Mouse (Mus musculus) liver, embryonic 16.5 days (tissue): ENCODE results near the gene Armc6. TPM values are rescaled to one million over a fixed set of nuclear protein-coding genes. Genes with fewer than 3 reads are reported as not detected.

Experiments
- ATAC-seq: fragments of 200-750 bp; cut with Nextera tagmentation; 2 replicates; pipeline ENCODE4 v1.8.0; 2017; ENCODE audit warnings: low read depth, mild to moderate bottlenecking, moderate number of reproducible peaks, moderate library complexity
- H3K27ac ChIP-seq: fragments of 300-500 bp; sonication (generic); 2 replicates; pipeline ENCODE4 v1.5.1; 2014; ENCODE audit warnings: mild to moderate bottlenecking, low read length
- H3K27me3 ChIP-seq: fragments of 300-500 bp; sonication (generic); 2 replicates; pipeline ENCODE4 v1.6.1; 2014; ENCODE audit warnings: low read depth, low read length, mixed read lengths; ENCODE audit not compliant: control insufficient read depth, insufficient read depth
- H3K36me3 ChIP-seq: fragments of 300-500 bp; sonication (generic); 2 replicates; pipeline ENCODE4 v1.6.1; 2014; ENCODE audit warnings: mild to moderate bottlenecking; ENCODE audit not compliant: control insufficient read depth, insufficient read depth
- H3K4me1 ChIP-seq: fragments of 300-500 bp; sonication (generic); 2 replicates; pipeline ENCODE4 v1.6.1; 2014; ENCODE audit warnings: low read depth, low read length, mixed read lengths; ENCODE audit not compliant: control insufficient read depth
- H3K4me2 ChIP-seq: fragments of 300-500 bp; sonication (generic); 2 replicates; pipeline ENCODE4 v1.6.1; 2014; ENCODE audit warnings: low read depth, low read length, mixed read lengths
- H3K4me3 ChIP-seq: fragments of 300-500 bp; sonication (generic); 2 replicates; pipeline ENCODE4 v1.5.1; 2014; ENCODE audit warnings: low read depth, mild to moderate bottlenecking, low read length
- H3K9ac ChIP-seq: fragments of 300-500 bp; sonication (generic); 2 replicates; pipeline ENCODE4 v1.6.1; 2014; ENCODE audit warnings: low read depth, low read length
- H3K9me3 ChIP-seq: fragments of 300-500 bp; sonication (generic); replicated peaks from 2 replicates; pipeline ENCODE4 v1.6.1; 2016; ENCODE audit warnings: low read length; ENCODE audit not compliant: control insufficient read depth
- WGBS: fragments of 180-500 bp; shearing (Covaris S2); extraction: QIAGEN DNeasy Blood & Tissue Kit; methylation state at CpG from one replicate; pipeline ENCODE4 v1.1.7; 2014; ENCODE audit not compliant: insufficient replicate concordance; 5-methylcytosine and 5-hydroxymethylcytosine counted together
- polyA plus RNA-seq: library from polyadenylated mRNA; unstranded; fragments of >200 nt; fragmentation: Nextera tagmentation; extraction: Ambion mirVana; gene quantifications from 2 replicates; pipeline ENCODE4 v1.2.1, GENCODE M21; 2015

Armc6 gene
- polyA plus RNA-seq, 1 experiment from 2014 or later = 12.1 TPM

DNA sequence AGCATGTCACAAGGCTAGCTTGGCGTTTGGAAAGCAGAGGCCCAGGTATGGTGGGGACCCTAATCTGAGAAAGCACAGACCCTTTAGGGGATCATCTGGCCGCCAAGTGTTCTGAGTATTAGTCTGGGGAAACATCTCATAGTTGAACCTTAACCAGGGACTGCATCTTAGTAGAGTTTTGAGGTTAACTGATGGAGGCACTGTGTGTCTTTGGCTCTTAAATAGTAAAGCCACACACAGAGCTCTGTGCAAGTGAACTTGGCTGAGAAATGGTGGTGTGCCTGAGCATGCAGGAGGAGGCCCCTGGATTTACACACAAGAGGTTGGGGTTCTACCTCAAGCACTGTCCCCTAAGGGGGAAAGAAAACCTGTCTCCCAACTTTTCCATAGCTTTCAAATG is 56.0 kb downstream of the Armc6 start:
- no peaks in the 10 kb centered on the region for H3K27me3 ChIP-seq
- ATAC-seq = no peak
- WGBS = 75% methylated on average over 2 of the region's 2 CpGs
- H3K36me3 ChIP-seq = peaks cover 2% of the 10 kb centered on the region
- no peak overlapping the region for H3K4me3 ChIP-seq
- no peak overlapping the region for H3K9ac ChIP-seq
- H3K4me2 ChIP-seq = no peak overlapping the region
- H3K4me1 ChIP-seq = peaks cover 31% of the 10 kb centered on the region
- no peak overlapping the region for H3K27ac ChIP-seq
- H3K9me3 ChIP-seq = no peaks in the 10 kb centered on the region

DNA sequence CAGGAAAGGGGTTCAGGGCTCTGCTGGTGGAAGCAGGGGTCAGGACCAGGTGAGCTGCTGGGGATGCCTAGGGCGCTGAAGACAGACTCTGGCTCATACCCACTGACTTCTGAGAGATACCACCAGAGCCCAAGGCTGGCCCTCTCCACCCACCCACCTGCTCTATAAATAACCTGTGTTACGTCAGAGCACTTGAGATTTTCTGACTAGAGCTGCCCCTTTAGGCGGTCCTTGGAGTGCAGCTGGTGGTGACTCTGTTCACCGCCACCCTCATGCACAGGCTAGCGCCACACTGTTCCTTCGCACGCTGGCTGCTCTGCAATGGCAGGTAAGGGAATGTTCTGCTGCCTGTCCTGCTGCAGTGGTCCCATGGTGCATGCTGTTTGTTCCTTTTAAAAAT is 60.2 kb downstream of the Armc6 start:
- Histone ChIP-seq H3K36me3 (peaks cover 2% of the 10 kb centered on the region; the same call in 1 of the 2 replicates), H3K9me3 (no peaks in the 10 kb centered on the region), H3K27ac (no peak overlapping the region; the same call in 1 of the 2 replicates), H3K9ac (no peak overlapping the region), H3K4me3 (no peak overlapping the region), H3K4me1 (peaks cover 38% of the 10 kb centered on the region), H3K27me3 (no peaks in the 10 kb centered on the region), H3K4me2 (no peak overlapping the region; the same call in 1 of the 2 replicates)
- WGBS = 68% methylated on average over 7 of the region's 7 CpGs
- ATAC-seq = no peak

GRCm38 (mm10) chr8:70173320-70173719 is 60.9 kb downstream of the Armc6 start:
- 28% methylated on average over 5 of the region's 5 CpGs for WGBS
- peak; percentile 39; the same call in 1 of the 2 replicates for ATAC-seq
- H3K27ac ChIP-seq = no peak overlapping the region
- H3K9ac ChIP-seq = no peak overlapping the region
- H3K4me1 ChIP-seq = peaks cover 38% of the 10 kb centered on the region
- peak overlapping the region; percentile 59; the same call in 1 of the 2 replicates for H3K4me2 ChIP-seq
- no peaks in the 10 kb centered on the region for H3K9me3 ChIP-seq
- H3K36me3 ChIP-seq = peaks cover 2% of the 10 kb centered on the region; the same call in 1 of the 2 replicates
- H3K27me3 ChIP-seq = no peaks in the 10 kb centered on the region
- peak overlapping the region; percentile 63; the same call in 1 of the 2 replicates for H3K4me3 ChIP-seq

DNA sequence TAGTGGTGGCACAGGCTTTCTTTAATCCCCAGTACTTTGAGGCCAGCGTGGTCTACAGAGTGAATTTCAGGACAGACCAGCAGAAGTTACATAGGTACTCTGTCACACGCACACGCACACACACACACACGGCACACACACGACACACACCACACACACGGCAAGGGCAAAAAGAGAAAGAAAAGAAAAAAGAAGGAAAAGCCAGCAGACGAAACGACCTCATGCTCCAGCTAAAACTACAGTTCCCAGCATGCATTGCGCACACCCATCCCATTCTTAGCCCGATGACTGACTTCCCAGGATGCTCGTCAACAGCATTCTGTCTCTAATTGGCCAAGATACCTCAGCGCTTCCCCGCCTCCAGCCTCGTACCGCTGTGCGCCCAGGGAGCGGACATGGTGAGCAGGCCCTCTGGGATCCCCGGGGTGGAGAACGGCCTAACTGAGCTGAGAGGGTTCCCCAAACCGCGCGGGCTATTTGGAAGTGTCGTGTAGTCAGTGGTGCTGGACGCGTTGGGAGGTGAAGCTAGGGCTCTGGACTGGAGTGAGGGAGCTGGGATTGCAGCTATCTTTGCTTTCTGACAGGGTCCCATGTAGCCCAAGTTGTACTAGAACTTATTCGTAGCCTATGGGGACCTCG is 62.1 kb downstream of the Armc6 start, which contains the start of gene Tmem161a:
Gene Tmem161a (plus strand): TSS at position 314 of the 639 bp plus-strand sequence.
- peak within 1 kb of the TSS; percentile 55 for H3K27ac ChIP-seq
- no peaks in the 10 kb centered on the region for H3K27me3 ChIP-seq
- no peaks in the 10 kb centered on the region for H3K36me3 ChIP-seq
- peak within 1 kb of the TSS; percentile 59 for H3K4me2 ChIP-seq
- peak within 1 kb of the TSS; percentile 63 for H3K4me3 ChIP-seq
- peak within 1 kb of the TSS; percentile 67 for H3K9ac ChIP-seq
- 2% methylated on average over 27 of the region's 27 CpGs for WGBS
- peak; percentile 97 for ATAC-seq
- peaks cover 38% of the 10 kb centered on the region for H3K4me1 ChIP-seq
- H3K9me3 ChIP-seq = no peaks in the 10 kb centered on the region

DNA sequence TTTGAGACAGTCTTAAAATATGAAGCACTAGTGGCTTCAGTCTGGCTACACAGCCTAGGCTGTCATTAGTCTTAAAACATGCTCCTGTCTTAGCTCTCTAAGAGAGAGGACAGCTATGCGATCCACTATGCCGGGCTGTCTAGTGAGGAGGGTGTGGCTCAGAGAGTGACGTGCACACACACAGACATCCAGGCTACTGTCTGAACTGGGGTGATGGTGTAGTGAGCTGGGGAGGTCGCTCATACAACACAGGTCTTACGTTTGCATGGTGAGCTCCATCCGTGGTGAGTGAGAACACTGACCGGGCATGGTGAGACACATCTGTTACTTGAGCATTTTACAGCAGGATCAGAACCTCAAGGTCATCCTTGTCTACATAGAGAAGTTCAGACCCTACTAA is 63.0 kb downstream of the Armc6 start:
- Histone ChIP-seq H3K4me1 (peaks cover 40% of the 10 kb centered on the region), H3K9me3 (no peaks in the 10 kb centered on the region), H3K4me3 (no peak overlapping the region), H3K36me3 (no peaks in the 10 kb centered on the region), H3K27me3 (no peaks in the 10 kb centered on the region), H3K27ac (peak overlapping the region; percentile 55; the same call in 1 of the 2 replicates), H3K4me2 (no peak overlapping the region), H3K9ac (no peak overlapping the region)
- no peak for ATAC-seq
- 61% methylated on average over 7 of the region's 7 CpGs for WGBS

DNA sequence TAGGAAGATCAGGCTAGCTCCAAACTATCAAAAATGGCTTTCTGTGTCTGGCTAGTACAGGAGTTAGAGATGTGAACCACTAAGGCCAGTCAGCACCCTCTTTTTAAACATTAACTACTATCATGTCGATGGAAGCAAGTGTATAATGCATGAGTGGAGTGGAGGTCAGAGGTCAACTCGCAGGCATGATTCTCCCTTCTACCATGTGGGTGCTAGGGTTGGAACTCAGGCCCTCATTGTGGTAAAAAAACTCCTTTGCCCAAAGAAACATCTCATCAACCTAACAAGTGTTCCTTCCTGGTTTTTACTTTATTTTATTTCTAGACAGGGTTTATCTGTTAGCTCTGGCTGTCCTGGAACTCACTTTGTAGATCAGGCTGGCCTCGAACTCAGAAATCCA is 63.5 kb downstream of the Armc6 start:
- Histone ChIP-seq H3K36me3 (no peaks in the 10 kb centered on the region), H3K27ac (no peak overlapping the region), H3K9me3 (no peaks in the 10 kb centered on the region), H3K9ac (no peak overlapping the region), H3K4me2 (no peak overlapping the region), H3K4me1 (peaks cover 40% of the 10 kb centered on the region), H3K4me3 (no peak overlapping the region), H3K27me3 (0 out of 2 replicates have a peak, but pooled peaks cover 4% of the 10 kb centered on the region)
- 49% methylated on average over 3 of the region's 3 CpGs for WGBS
- ATAC-seq = no peak

Other genes with a start within 250 kb of the Armc6 start
- 17.2 and 18.9 TPM in 2 replicates for gene Gatad2a, start 238.1 kb downstream of the Armc6 start, polyA plus RNA-seq
- gene Mau2, start 191.7 kb downstream of the Armc6 start, polyA plus RNA-seq = 21.7 and 22.6 TPM in 2 replicates
- 14.7 and 14.9 TPM in 2 replicates for gene Sugp1, start 191.7 kb downstream of the Armc6 start, polyA plus RNA-seq
- 1.8 and 3.0 TPM in 2 replicates for gene Tm6sf2, start 161.5 kb downstream of the Armc6 start, polyA plus RNA-seq
- 0.04 TPM in 1 of 2 replicates, not detected in the other for gene Hapln4, start 151.0 kb downstream of the Armc6 start, polyA plus RNA-seq
- gene Ncan, start 113.6 kb downstream of the Armc6 start, polyA plus RNA-seq = 0.04 TPM in 1 of 2 replicates, not detected in the other
- gene Nr2c2ap, start 103.1 kb downstream of the Armc6 start, polyA plus RNA-seq = 12.6 and 13.2 TPM in 2 replicates
- 7.4 TPM in 2 replicates for gene Rfxank, start 95.3 kb downstream of the Armc6 start, polyA plus RNA-seq
- gene Borcs8, start 95.0 kb downstream of the Armc6 start, polyA plus RNA-seq = 21.4 and 23.4 TPM in 2 replicates
- gene Mef2b, start 94.8 kb downstream of the Armc6 start, polyA plus RNA-seq = not detected in 2 replicates
- 26.8 and 28.4 TPM in 2 replicates for gene Tmem161a, start 62.1 kb downstream of the Armc6 start, polyA plus RNA-seq
- 8.4 and 12.0 TPM in 2 replicates for gene Slc25a42, start 22.2 kb downstream of the Armc6 start, polyA plus RNA-seq
- gene Sugp2, start 240 bp downstream of the Armc6 start, polyA plus RNA-seq = 10.8 and 11.9 TPM in 2 replicates
- 3.7 and 4.7 TPM in 2 replicates for gene Homer3, start 48.4 kb upstream of the Armc6 start, polyA plus RNA-seq
- 19.8 and 21.1 TPM in 2 replicates for gene Ddx49, start 68.0 kb upstream of the Armc6 start, polyA plus RNA-seq
- 195 and 209 TPM in 2 replicates for gene Cope, start 68.1 kb upstream of the Armc6 start, polyA plus RNA-seq
- gene Cers1, start 81.3 kb upstream of the Armc6 start, polyA plus RNA-seq = 0.05 and 0.24 TPM in 2 replicates
- gene Gdf1, start 95.4 kb upstream of the Armc6 start, polyA plus RNA-seq = 0.18 and 0.34 TPM in 2 replicates
- 5.5 and 5.6 TPM in 2 replicates for gene Upf1, start 118.8 kb upstream of the Armc6 start, polyA plus RNA-seq
- 1.3 and 1.6 TPM in 2 replicates for gene Comp, start 139.1 kb upstream of the Armc6 start, polyA plus RNA-seq
- gene Crtc1, start 205.1 kb upstream of the Armc6 start, polyA plus RNA-seq = 3.4 and 3.9 TPM in 2 replicates
- gene Klhl26, start 242.5 kb upstream of the Armc6 start, polyA plus RNA-seq = 5.6 and 7.1 TPM in 2 replicates